Mouse (Mus musculus): Measurements from ENCODE around the gene Stim2.

Stim2 gene

GRCm38 (mm10) chr5:53998146-53998742 lies at the start of gene Stim2:
TSS of gene Stim2 (plus strand) at chr5:53998499.
- peak; percentile 95 for DNase-seq

- DNase-seq, result peak; percentile 85
These were observed 49.6 kb upstream of the Stim2 start for GRCm38 (mm10) chr5:53948606-53949266.

- DNase-seq, result no peak
These were observed 48.1 kb upstream of the Stim2 start for GRCm38 (mm10) chr5:53950189-53950588.

DNA sequence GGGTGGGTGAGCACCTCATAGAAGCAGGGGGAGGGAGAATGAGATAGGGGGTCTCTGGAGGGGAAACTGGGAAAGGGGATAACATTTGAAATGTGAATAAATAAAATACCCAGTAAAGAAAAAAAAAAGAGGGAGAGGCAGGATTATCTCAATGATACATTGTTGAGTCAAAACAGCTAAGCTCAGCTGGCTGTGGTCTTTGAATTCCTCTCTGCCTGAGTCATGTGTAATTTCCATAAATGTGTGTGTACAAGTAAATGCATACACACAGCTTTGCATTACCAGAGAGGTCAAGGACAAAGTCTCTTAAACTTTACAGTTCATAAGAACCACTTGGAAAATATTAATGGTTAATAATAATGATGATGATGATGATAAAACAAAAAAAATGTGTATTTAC lies 45.1 kb upstream of the Stim2 start:
- no peak for DNase-seq

DNA sequence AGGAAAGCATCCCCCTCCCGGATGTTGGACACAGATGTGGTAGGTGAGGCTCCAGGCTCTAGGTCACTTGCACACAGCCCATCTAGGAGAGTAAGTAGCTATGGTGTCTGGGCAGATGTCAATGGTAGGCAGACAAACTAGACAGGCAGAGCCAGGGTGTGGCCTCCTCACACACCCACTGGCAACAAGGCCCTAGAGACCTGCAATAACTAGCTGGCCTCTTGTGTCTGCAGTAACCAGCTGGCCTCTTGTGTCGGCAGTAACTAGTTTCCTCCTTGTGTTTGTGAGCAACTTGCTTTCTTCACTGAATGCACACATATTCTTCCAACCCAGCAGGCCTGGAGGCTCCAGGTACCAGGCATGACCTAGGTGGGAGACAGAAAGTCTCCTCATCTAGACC lies 44.5 kb upstream of the Stim2 start:
- DNase-seq, result no peak

- no peak for DNase-seq
These were observed 42.3 kb upstream of the Stim2 start for GRCm38 (mm10) chr5:53955966-53956365.

DNA sequence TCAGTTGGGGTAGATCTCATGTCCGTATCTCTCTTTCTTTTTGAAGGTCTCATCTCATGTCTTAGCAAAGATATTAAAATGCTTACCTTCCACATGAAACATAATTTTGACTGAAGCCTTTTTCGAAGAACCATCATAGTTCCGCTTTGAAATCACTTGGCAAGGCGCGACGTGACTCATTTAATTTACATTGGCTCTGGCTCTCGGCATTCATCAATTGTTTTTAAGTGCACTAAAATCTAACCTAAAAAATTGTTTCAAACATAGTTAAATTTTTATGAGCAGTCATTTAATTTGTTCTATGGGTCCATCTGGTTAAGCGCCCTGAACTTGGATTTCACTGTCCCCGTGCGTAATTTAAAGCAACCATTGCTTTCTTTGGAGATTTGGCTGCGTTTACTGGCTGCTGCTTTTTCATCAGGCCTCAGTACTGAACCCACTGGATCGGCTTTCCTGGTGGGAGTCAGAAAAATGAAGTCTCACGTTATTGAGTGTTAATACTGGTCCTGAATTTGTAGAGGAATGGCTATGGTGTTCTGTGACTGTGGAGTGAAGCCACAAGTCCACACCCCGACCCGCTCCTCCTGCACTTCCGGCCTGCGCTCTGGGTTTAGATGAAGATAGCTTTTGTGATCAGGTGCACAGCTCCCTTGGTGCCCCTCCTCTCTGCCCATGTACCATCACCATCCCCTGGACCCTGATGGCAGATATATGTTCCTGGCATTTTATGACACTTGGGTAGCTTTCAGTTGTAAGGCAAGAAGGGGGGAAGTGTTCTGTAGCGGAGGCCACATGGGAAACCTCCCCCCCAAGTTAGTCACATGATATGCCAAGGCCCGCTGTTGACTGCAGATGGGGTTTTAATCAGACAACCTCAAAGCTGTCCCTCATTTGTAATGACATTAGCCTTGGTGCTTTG lies 41.6 kb upstream of the Stim2 start:
- no peak for DNase-seq

DNA sequence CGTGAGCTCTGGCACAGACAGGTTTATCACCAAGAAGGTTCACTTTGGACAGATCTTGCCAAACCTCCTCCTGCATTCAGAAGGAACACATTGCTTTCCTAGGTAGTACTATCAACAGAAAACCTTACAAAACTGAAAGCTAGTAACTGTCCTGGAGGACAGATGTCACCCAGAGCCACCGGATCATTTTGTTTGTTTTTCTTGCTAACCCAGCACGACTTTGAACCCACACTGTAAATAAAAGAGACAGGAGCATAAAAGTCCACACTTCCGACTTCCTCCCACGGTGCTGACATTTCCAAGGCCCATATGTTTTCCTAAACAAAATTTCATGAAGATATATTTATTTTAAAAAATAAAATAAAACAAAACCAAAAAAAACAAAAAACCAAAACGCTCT lies 41.0 kb upstream of the Stim2 start:
- no peak for DNase-seq

- DNase-seq, result no peak
These were observed 37.1 kb upstream of the Stim2 start for GRCm38 (mm10) chr5:53961229-53961628.

DNA sequence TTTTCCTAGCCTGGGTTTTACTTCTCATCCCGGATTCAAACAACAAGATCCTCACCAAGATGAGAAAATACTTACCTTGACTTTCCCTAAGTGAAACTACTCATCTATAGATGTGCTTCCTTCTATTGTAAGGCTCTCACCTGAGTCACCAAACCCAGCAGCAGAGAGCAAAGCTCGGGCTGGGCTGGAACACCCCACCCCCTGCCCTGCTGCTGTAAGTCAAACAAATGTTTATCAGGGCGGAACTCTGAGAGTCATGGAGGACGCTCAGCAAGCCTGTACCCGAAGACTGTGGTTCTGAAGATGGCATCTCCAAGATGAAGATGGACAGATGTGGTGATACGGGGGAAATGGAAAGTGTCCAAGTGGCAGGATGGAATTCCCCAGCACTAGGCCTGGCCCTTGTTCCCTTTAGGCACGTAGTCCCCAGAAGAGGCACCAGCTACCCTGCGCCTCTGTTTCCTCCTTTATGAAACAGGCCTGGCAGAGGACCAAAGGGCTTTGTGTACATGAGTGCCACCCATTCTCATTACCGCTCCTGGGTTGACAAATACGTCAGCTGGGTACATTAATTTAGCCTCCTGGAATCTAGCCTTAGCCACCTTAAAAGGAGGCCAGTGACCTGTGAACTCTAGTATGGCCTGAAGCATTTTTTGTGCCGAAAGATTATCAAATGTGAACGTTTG lies 36.3 kb upstream of the Stim2 start:
- DNase-seq, result peak; percentile 36

DNA sequence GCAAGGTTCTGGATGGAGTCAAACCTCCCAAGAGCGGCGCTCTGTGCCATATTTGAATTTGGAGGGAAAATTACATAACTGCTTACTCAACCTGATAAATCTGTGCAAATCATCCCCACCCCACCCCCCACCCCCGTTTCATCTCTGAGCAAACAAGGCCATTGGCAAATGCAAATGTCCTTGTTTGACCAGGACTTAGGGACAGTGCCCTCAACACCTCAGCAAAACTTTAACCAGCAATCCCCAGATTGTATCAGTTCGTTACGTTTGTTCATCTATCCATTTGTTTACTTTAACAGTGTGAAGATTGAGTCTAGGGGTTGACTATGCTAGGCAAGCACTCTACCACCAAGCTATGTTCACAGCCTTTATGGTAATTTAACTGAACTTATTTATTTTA lies 32.6 kb upstream of the Stim2 start:
- DNase-seq, result no peak

DNA sequence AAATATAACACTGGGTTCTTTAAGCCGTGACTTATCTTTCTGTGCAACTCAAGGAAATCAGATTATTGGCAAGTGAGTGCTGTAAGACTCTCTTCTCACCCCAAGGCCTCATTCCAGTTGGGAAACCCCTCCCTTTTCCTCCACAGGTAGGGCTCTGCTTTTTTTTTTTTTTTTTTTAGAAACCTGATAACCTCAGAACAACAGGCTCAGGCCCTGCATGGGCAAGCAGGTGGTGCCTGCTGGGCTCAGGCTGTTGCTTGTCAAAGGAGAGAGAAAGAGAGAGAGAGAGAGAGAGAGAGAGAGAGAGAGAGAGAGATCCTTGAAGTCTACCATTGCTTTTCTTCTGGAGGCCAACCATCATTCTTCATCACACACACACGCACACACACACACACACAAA lies 30.7 kb upstream of the Stim2 start:
- no peak for DNase-seq

DNA sequence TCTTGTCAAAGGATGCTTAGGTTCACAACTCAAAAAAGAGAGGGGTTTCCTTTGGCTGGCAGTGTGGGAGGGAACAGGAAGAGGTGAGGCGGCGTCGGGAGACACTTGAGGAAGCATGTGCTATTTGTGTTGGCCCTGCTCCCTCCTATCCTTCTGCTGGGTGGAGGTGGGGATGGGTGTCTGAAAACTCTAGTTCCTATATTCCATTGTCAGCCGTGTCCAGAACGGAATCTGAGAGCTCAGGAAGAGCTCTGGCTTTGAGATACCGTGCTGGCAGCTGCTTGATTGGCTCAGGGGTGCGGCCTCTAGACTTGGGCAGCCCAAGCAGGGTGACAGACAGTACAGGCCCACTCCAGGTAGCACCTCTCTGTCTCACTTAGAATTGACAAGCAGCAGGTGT lies 28.1 kb upstream of the Stim2 start:
- peak; percentile 61 for DNase-seq

- DNase-seq, result no peak
These were observed 27.1 kb upstream of the Stim2 start for GRCm38 (mm10) chr5:53971201-53971600.

DNA sequence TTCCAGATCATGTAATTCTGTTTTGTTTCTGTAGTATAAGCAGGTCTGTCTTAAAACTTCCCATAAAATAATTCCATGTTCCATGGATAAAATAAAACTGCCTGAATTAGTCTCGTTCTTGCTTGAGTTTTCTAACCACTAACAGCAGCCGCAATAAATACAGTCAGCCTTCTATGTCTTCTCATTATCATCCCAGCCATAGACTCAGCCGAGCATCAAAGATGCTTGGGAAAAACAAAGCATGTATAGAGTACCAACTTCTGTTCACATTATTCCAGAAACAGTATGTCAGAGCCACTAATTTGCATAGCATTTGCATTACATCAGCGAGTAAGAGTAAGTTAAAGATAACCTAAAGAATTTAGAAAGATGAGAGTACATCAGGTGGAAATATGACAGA lies 25.4 kb upstream of the Stim2 start:
- DNase-seq, result no peak

DNA sequence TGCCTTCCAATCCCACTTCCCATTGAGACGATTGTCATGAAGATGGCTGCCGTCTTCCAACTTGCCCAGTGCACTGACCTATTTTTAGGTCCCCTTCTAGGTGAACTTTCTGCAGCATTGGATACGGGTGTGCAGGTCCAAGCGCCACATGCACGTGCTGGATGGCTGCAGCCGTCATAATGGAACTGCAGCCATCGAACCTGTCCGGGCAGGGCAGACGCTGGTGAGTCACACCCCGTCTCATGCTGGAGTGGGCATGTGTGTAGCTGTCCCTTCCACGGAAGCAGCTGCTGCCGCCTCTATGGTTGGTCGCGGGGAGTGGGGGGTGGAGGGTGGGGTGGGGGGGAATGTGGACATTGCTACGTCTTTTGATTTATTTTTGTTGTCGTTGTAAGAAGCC lies 21.8 kb upstream of the Stim2 start:
- no peak for DNase-seq

DNA sequence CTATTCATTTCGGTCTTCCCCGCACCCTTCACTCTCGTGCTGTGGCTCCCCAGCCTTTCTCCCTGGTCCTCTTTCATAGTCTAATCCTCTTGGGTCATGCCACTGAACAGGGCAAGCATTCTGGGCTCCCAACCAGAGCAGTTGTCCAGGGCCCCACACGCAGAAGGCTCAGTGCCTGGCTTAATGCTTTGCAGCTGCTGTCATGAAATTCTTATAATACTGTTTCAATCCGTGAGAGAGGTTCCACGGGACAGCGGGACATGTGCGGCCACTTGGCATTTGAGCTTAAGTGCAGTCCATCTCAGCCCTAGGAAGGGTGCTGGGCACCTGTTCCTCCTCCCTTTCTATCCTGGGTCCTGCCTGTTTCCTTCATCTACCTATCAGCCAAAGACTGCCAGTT lies 21.2 kb upstream of the Stim2 start:
- DNase-seq, result no peak

DNA sequence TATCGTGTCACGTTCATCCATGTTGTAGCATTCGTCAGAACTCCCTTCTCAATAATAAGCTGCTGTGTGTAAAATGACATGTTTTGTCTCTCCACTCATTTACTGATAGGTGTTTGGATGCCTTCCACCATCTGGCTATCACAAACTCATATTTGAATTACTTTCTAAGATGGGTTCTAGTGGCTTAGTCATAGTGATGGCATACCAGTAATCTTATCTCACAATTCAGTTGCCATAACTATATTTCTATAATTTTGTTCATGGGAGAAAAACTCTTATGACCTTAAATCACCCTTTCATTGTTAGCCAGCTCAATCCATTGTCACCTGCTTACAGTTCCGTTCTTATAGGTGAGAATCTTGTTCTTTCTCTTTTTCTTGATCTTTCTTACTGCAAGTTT lies 14.9 kb upstream of the Stim2 start:
- no peak for DNase-seq

DNA sequence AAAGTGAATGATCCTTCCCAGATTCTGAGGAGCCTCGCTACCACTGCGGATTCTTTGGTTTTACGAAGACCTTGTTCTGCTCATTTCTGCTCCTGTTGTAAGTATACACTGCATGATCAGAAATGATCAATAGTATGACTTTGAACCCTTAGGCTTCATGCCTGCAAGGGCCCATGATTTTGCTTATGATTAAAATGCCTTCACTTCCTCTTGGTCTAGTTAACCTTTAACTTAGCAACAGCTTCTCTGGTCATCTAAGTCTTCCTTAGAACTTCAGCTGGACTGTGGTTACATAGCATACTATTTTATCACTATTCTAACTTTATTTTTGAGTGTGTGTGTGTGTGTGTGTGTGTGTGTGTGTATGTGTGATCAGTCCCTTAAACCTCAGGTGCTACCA lies 12.7 kb upstream of the Stim2 start:
- DNase-seq, result no peak

- DNase-seq, result no peak
These were observed 10.8 kb upstream of the Stim2 start for GRCm38 (mm10) chr5:53987496-53987895.

DNA sequence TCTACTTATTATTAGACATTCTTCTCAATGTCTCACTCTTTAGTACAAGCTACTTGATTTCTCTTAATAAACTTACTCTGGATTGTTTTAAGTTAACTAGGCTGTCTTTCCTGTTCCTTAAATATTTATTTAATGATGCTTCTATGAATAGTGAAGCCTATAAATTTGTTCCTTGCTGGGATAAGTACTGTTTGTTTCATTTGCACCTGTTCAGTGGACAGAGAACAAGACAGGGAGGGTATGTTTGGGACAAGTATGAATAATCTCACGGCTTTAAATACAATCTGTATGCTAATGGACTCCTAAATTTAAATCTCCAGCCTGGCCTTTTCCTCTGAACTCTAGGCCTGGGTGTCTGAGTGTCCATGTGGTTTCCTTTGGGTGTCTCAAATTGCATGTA lies 10.2 kb upstream of the Stim2 start:
- no peak for DNase-seq

DNA sequence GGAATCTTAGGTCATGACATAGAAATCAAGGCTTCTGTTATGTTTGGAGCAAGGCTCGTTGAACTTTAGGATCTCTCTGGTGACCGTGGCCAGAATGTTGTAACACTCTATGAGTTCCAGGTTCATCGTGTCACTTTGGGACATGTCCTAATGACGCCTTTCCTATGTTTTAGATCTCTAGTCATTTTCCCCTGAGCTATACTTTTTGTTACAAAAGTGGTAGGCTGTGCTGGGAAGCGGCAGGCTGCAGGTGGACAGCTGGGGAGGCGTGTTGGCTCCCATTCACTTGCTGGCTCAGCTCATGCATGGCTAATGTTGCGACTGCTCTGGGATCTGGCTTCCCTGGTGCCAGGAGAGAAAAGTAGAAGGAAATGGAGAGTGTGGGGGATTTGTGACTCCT lies 5.7 kb upstream of the Stim2 start:
- peak; percentile 24 for DNase-seq

GRCm38 (mm10) chr5:53994576-53994975 lies 3.7 kb upstream of the Stim2 start:
- DNase-seq, result no peak

Measured in kidney, adult 11 months (tissue).